Mouse (Mus musculus): ENCODE results near the gene Arsb.

DNA sequence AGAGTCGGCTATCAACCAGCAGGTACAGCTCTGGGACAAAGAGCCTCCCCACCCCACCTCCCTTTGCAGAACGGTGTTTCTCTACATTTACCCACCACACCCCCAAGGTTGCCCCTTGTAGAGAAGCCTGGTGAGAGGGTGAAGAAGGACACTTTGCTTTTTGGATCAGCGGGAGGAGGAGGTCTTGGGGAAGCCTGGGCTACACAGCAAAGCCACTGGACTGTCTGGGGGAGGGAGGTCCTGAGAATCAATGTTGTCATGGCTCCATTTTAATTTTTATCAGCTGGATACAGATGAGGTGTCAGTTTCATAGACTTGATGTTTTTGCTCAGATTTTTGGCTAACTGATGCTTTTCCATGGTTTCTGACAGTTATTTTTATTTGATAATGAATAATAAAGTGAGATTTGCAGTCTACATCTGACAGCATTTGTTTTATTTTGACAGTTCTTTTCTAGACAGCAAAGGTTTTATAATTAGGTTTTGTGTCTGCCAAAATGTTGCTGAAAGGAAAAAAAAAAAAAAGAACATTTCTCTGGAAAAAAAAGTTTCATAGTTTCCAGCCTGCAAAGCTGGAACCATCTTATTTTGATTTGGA lies 83.6 kb downstream of the Arsb start:
- TF ChIP-seq CTCF (IDR thresholded peaks at IDR 0.05; ENCODE audit: insufficient read depth, low read length), result no peak
- TF ChIP-seq POLR2A (IDR thresholded peaks at IDR 0.05; ENCODE audit: borderline replicate concordance, extremely low read depth, low read depth, low read length), result no peak
